In the genomic region with DNA sequence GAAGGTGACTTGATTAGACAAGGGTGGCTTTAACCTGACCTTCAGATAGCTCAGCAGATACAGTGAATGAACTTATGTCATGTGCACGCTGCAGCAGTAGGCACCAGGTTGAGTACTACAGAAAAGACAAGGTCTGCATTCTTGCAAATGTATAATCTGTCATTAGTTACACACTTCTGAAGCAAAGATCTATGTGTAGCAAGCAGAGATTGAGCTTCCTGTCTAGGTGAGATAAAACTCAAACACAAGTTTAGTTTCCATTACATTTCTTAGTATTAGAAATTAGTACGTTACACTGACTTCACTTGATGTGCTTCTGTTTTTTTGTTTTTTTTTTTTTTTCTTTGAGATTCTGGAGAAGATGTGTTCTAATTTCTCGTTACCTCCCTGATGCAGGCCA, we compare ENCODE assay signal across 20 mouse cellular contexts. TPM values are rescaled to one million over a fixed set of nuclear protein-coding genes. Genes with fewer than 3 reads are reported as not detected.
DNase-seq lines count a peak whose midpoint lies in the region; ATAC-seq and TF ChIP-seq lines count a peak whose summit lies in the region.
"Had no signal": no experiment of that assay in that cellular context is flagged by ENCODE, and none has a peak within 500 bp of the region (broad histone marks: within the 10 kb centered on the region; RNA-seq: fewer than 3 reads in every experiment).

No protein-coding gene starts in this region.

- no peaks in the 10 kb centered on the region for H3K36me3 ChIP-seq in heart, embryonic 15.5 days
- H3K36me3 ChIP-seq in lung, postnatal 0 days (ENCODE audit: insufficient read depth, low read length): no peaks in the 10 kb centered on the region
- no peaks in the 10 kb centered on the region for H3K36me3 ChIP-seq in forebrain, embryonic 14.5 days (ENCODE audit: control insufficient read depth, insufficient read depth, low read length)
- H3K36me3 ChIP-seq: embryonic facial prominence, embryonic 10.5 days; limb, embryonic 15.5 days; neural tube, embryonic 12.5 days had no signal

- H3K4me2 ChIP-seq in heart, embryonic 15.5 days: peak overlapping the region; percentile 51
- H3K4me2 ChIP-seq in lung, postnatal 0 days (replicated peaks; ENCODE audit: low read depth, low read length): 0 out of 2 replicates have a peak overlapping the region, but pooled peaks have one; percentile 2
- H3K4me2 ChIP-seq in forebrain, embryonic 14.5 days (ENCODE audit: low read length): no peak overlapping the region
- H3K4me2 ChIP-seq: limb, embryonic 15.5 days; neural tube, embryonic 12.5 days had no signal

- ATAC-seq in heart, embryonic 15.5 days (replicated peaks; ENCODE audit: insufficient number of reproducible peaks, insufficient read depth, low FRiP score, low read depth): no peak
- ATAC-seq in lung, postnatal 0 days: no peak
- ATAC-seq in activated CD4-positive, CD25-positive, alpha-beta regulatory T cell, adult 4 months: peak; percentile 75
- peak; percentile 71 for ATAC-seq in inflammation-experienced regulatory T-cells, adult 6 months
- no peak for ATAC-seq in forebrain, embryonic 14.5 days
- ATAC-seq: forebrain, embryonic 16.5 days; hindbrain, embryonic 16.5 days; midbrain, embryonic 16.5 days had no signal

- H3K9ac ChIP-seq in heart, embryonic 15.5 days: no peak overlapping the region
- H3K9ac ChIP-seq in lung, postnatal 0 days (replicated peaks; ENCODE audit: low read depth): no peak overlapping the region
- no peak overlapping the region for H3K9ac ChIP-seq in forebrain, embryonic 14.5 days (ENCODE audit: low read length)
- H3K9ac ChIP-seq: limb, embryonic 15.5 days; neural tube, embryonic 12.5 days had no signal

- H3K9me3 ChIP-seq in heart, embryonic 15.5 days (replicated peaks): no peaks in the 10 kb centered on the region
- no peaks in the 10 kb centered on the region for H3K9me3 ChIP-seq in lung, postnatal 0 days (ENCODE audit: low read length)
- no peaks in the 10 kb centered on the region for H3K9me3 ChIP-seq in forebrain, embryonic 14.5 days (replicated peaks; ENCODE audit: control insufficient read depth, low read length)
- H3K9me3 ChIP-seq: embryonic facial prominence, embryonic 10.5 days; limb, embryonic 15.5 days; megakaryocyte, embryonic 14.5 days; neural tube, embryonic 12.5 days had no signal

- no peaks in the 10 kb centered on the region for H3K27me3 ChIP-seq in heart, embryonic 15.5 days
- no peaks in the 10 kb centered on the region for H3K27me3 ChIP-seq in lung, postnatal 0 days (replicated peaks; ENCODE audit: insufficient read depth, low read length)
- H3K27me3 ChIP-seq in forebrain, embryonic 14.5 days (replicated peaks; ENCODE audit: control insufficient read depth, insufficient read depth, low read length): no peaks in the 10 kb centered on the region
- H3K27me3 ChIP-seq: CH12.LX; limb, embryonic 15.5 days; megakaryocyte, embryonic 14.5 days; neural tube, embryonic 12.5 days had no signal

- H3K27ac ChIP-seq in heart, embryonic 15.5 days: peak overlapping the region; percentile 83
- no peak overlapping the region for H3K27ac ChIP-seq in lung, postnatal 0 days (ENCODE audit: low read length)
- no peak overlapping the region for H3K27ac ChIP-seq in forebrain, embryonic 14.5 days (ENCODE audit: low read depth, low read length)
- H3K27ac ChIP-seq: embryonic facial prominence, embryonic 10.5 days; neural tube, embryonic 12.5 days had no signal

- no peak overlapping the region for H3K4me3 ChIP-seq in heart, embryonic 15.5 days
- H3K4me3 ChIP-seq in lung, postnatal 0 days (ENCODE audit: low read depth, low read length): no peak overlapping the region
- no peak overlapping the region for H3K4me3 ChIP-seq in forebrain, embryonic 14.5 days (ENCODE audit: low read depth, low read length)
- H3K4me3 ChIP-seq: embryonic facial prominence, embryonic 10.5 days; erythroblast, embryonic 14.5 days; limb, embryonic 15.5 days; megakaryocyte, embryonic 14.5 days; neural tube, embryonic 12.5 days had no signal

- TF ChIP-seq EP300 in lung, postnatal 0 days (IDR thresholded peaks at IDR 0.05): no peak

- DNase-seq in heart, postnatal 4 days: no peak
- no peak for DNase-seq in lung, postnatal 0 days (ENCODE audit: low spot score)
- no peak for DNase-seq in lung, postnatal 4 days
- no peak for DNase-seq in forebrain, embryonic 14.5 days (ENCODE audit: low spot score)
- DNase-seq: cerebellum, adult 11-12 months; kidney, adult 9 months; layer of hippocampus, postnatal 36 days; spleen, adult 18-20 months had no signal

- WGBS in heart, embryonic 15.5 days: 25% methylated on average over 3 of the region's 3 CpGs
- WGBS in lung, postnatal 0 days: 52% methylated on average over 3 of the region's 3 CpGs
- 61% methylated on average over 3 of the region's 3 CpGs for WGBS in forebrain, embryonic 14.5 days

- H3K4me1 ChIP-seq in heart, embryonic 15.5 days (replicated peaks): peaks cover 78% of the 10 kb centered on the region
- peaks cover 3% of the 10 kb centered on the region; the same call in 1 of the 2 replicates for H3K4me1 ChIP-seq in lung, postnatal 0 days (ENCODE audit: insufficient read depth, low read depth, low read length)
- H3K4me1 ChIP-seq in forebrain, embryonic 14.5 days (ENCODE audit: control insufficient read depth, insufficient read depth, low read length): peaks cover 48% of the 10 kb centered on the region

- no peak for TF ChIP-seq CTCF in lung, postnatal 0 days (IDR thresholded peaks at IDR 0.05)

RNA-seq across cellular contexts. Expression of gene Phlpp1, which starts 32.4 kb away (rescaled TPM):
- polyA plus RNA-seq in heart, embryonic 15.5 days (2015; fragmentation: Nextera tagmentation; extraction: Ambion mirVana): 4.2 and 4.9 TPM in 2 replicates
- total RNA-seq in heart, postnatal 4 days (2021): 10 to 100 TPM; 21.7 to 21.9 TPM
- 4.3 and 5.0 TPM in 2 replicates for polyA plus RNA-seq in lung, postnatal 0 days (2015; fragmentation: Nextera tagmentation; extraction: Ambion mirVana)
- polyA plus RNA-seq in activated CD4-positive, CD25-positive, alpha-beta regulatory T cell, adult 4 months (2017; shearing (Covaris generic)): 1 to 10 TPM; 7.3 to 8.8 TPM
- 1 to 10 TPM; 4.4 to 7.8 (median 7.6) TPM for polyA plus RNA-seq in inflammation-experienced regulatory T-cells, adult 6 months (2017; shearing (Covaris generic))
- 8.3 and 8.6 TPM in 2 replicates for polyA plus RNA-seq in forebrain, embryonic 14.5 days (2014; fragmentation: Nextera tagmentation; extraction: Ambion mirVana)

Comparison
In these comparisons a context has a peak if more than half of its experiments do, and no peak if none do; other contexts are left out.
1. ATAC-seq: peak in activated CD4-positive, CD25-positive, alpha-beta regulatory T cell, adult 4 months (single experiment) and inflammation-experienced regulatory T-cells, adult 6 months (single experiment); none in heart, embryonic 15.5 days (single experiment), lung, postnatal 0 days (single experiment) and forebrain, embryonic 14.5 days (single experiment).